8 mouse cellular contexts compared by ENCODE assay signal in the genomic region with DNA sequence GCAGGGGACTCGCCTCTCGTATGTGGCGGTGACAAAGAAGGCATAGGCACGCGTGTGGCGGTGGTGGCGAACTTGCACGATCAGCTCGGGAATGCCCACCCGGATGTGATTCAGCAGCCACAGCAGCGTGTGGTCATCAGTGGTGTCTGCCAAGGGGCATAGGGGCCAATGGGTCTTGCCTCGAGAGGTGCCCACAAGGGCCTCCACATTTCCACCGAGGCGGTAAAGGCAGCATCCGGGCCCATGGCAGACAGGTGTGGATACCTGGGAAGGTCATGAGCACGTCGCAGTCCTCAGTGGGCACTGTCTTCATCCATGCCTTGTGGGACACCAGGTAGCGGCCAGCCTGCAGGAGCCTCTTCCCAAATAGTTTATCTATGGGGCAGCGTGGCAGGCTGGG. TPM values are rescaled to one million over a fixed set of nuclear protein-coding genes. Genes with fewer than 3 reads are reported as not detected.
DNase-seq lines count a peak whose midpoint lies in the region; ATAC-seq and TF ChIP-seq lines count a peak whose summit lies in the region.

No protein-coding gene starts in this region.

- no peak for TF ChIP-seq EP300 in lung, postnatal 0 days (IDR thresholded peaks at IDR 0.05)

- TF ChIP-seq POLR2A in limb, embryonic 14.5 days (IDR thresholded peaks at IDR 0.05; ENCODE audit: borderline replicate concordance, extremely low read depth, insufficient read depth, insufficient read length) = no peak

- H3K36me3 ChIP-seq in lung, embryonic 16.5 days (ENCODE audit: control insufficient read depth, insufficient read depth, low read length) = peaks cover 3% of the 10 kb centered on the region; the same call in 1 of the 2 replicates
- H3K36me3 ChIP-seq in lung, postnatal 0 days (ENCODE audit: insufficient read depth, low read length) = 0 out of 2 replicates have a peak, but pooled peaks cover 3% of the 10 kb centered on the region
- peaks cover 21% of the 10 kb centered on the region for H3K36me3 ChIP-seq in limb, embryonic 14.5 days (ENCODE audit: control insufficient read depth, insufficient read depth, low read length)
- H3K36me3 ChIP-seq in stomach, embryonic 16.5 days (ENCODE audit: control insufficient read depth, insufficient read depth, low read length) = no peaks in the 10 kb centered on the region

- no peak for ATAC-seq in lung, embryonic 16.5 days (ENCODE audit: low read depth)
- no peak for ATAC-seq in lung, postnatal 0 days
- no peak for ATAC-seq in limb, embryonic 14.5 days (ENCODE audit: low FRiP score, low read depth)
- ATAC-seq in stomach, embryonic 16.5 days (ENCODE audit: insufficient read depth, low FRiP score) = no peak
- no peak for ATAC-seq in megakaryocyte-erythroid progenitor cell, adult 5-6 weeks (replicated peaks; ENCODE audit: low FRiP score, low TSS enrichment, poor library complexity, severe bottlenecking)

- peak overlapping the region; percentile 89; the same call in 1 of the 2 replicates for H3K9ac ChIP-seq in lung, embryonic 16.5 days (ENCODE audit: low read length)
- no peak overlapping the region for H3K9ac ChIP-seq in lung, postnatal 0 days (replicated peaks; ENCODE audit: low read depth)
- no peak overlapping the region for H3K9ac ChIP-seq in limb, embryonic 14.5 days (ENCODE audit: low read depth, low read length, severe bottlenecking)
- 0 out of 2 replicates have a peak overlapping the region, but pooled peaks have one; percentile 92 for H3K9ac ChIP-seq in stomach, embryonic 16.5 days (ENCODE audit: low read length)

- peaks cover 16% of the 10 kb centered on the region for H3K4me1 ChIP-seq in lung, embryonic 16.5 days (replicated peaks; ENCODE audit: control insufficient read depth, insufficient read depth, low read length)
- peaks cover 13% of the 10 kb centered on the region for H3K4me1 ChIP-seq in lung, postnatal 0 days (ENCODE audit: insufficient read depth, low read depth, low read length)
- peaks cover 12% of the 10 kb centered on the region for H3K4me1 ChIP-seq in limb, embryonic 14.5 days (ENCODE audit: control insufficient read depth, insufficient read depth, low read length)
- H3K4me1 ChIP-seq in stomach, embryonic 16.5 days (ENCODE audit: control insufficient read depth, insufficient read depth, low read length) = peaks cover 22% of the 10 kb centered on the region

- peak; percentile 58 for DNase-seq in cerebellum, adult 11-12 months
- no peak for DNase-seq in cerebellum, postnatal 14 days
- no peak for DNase-seq in lung, postnatal 0 days (ENCODE audit: low spot score)
- no peak for DNase-seq in limb, embryonic 14.5 days (ENCODE audit: low spot score)
- DNase-seq in layer of hippocampus, postnatal 25 days (ENCODE audit: extremely low spot score in 1 of 2, low spot score in 1 of 2) = no peak

- H3K27me3 ChIP-seq in lung, embryonic 16.5 days (ENCODE audit: control insufficient read depth, insufficient read depth, low read depth, low read length) = no peaks in the 10 kb centered on the region
- H3K27me3 ChIP-seq in lung, postnatal 0 days (replicated peaks; ENCODE audit: insufficient read depth, low read length) = no peaks in the 10 kb centered on the region
- no peaks in the 10 kb centered on the region for H3K27me3 ChIP-seq in limb, embryonic 14.5 days (ENCODE audit: control insufficient read depth, insufficient read depth, low read length)
- no peaks in the 10 kb centered on the region for H3K27me3 ChIP-seq in stomach, embryonic 16.5 days (ENCODE audit: control insufficient read depth, insufficient read depth, low read length)

- H3K9me3 ChIP-seq in lung, embryonic 16.5 days (ENCODE audit: control insufficient read depth, low read length) = no peaks in the 10 kb centered on the region
- no peaks in the 10 kb centered on the region for H3K9me3 ChIP-seq in lung, postnatal 0 days (ENCODE audit: low read length)
- H3K9me3 ChIP-seq in limb, embryonic 14.5 days (ENCODE audit: control insufficient read depth, low read length) = no peaks in the 10 kb centered on the region
- H3K9me3 ChIP-seq in stomach, embryonic 16.5 days (replicated peaks; ENCODE audit: control insufficient read depth, low read length) = no peaks in the 10 kb centered on the region

- WGBS in lung, embryonic 16.5 days = 90% methylated on average over 19 of the region's 19 CpGs
- WGBS in lung, postnatal 0 days = 93% methylated on average over 19 of the region's 19 CpGs
- WGBS in limb, embryonic 14.5 days = 94% methylated on average over 19 of the region's 19 CpGs
- WGBS in stomach, embryonic 16.5 days = 96% methylated on average over 19 of the region's 19 CpGs

- TF ChIP-seq CTCF in lung, postnatal 0 days (IDR thresholded peaks at IDR 0.05) = no peak

- peak overlapping the region; percentile 80; the same call in 1 of the 2 replicates for H3K4me3 ChIP-seq in lung, embryonic 16.5 days (ENCODE audit: low read length)
- H3K4me3 ChIP-seq in lung, postnatal 0 days (ENCODE audit: low read depth, low read length) = no peak overlapping the region
- peak overlapping the region; percentile 77 for H3K4me3 ChIP-seq in limb, embryonic 14.5 days (replicated peaks; ENCODE audit: low read length)
- no peak overlapping the region for H3K4me3 ChIP-seq in stomach, embryonic 16.5 days (replicated peaks; ENCODE audit: low read length)

- no peak overlapping the region for H3K27ac ChIP-seq in lung, embryonic 16.5 days (ENCODE audit: low read length)
- H3K27ac ChIP-seq in lung, postnatal 0 days (ENCODE audit: low read length) = no peak overlapping the region
- H3K27ac ChIP-seq in limb, embryonic 14.5 days (replicated peaks; ENCODE audit: low read depth, low read length) = no peak overlapping the region
- H3K27ac ChIP-seq in stomach, embryonic 16.5 days (ENCODE audit: low read length) = no peak overlapping the region

- peak overlapping the region; percentile 82 for H3K4me2 ChIP-seq in lung, embryonic 16.5 days (ENCODE audit: low read depth, low read length)
- H3K4me2 ChIP-seq in lung, postnatal 0 days (replicated peaks; ENCODE audit: low read depth, low read length) = no peak overlapping the region
- peak overlapping the region; percentile 84; the same call in 1 of the 2 replicates for H3K4me2 ChIP-seq in limb, embryonic 14.5 days (replicated peaks; ENCODE audit: low read depth, low read length, severe bottlenecking)
- peak overlapping the region; percentile 89; the same call in 1 of the 2 replicates for H3K4me2 ChIP-seq in stomach, embryonic 16.5 days (ENCODE audit: low read depth, low read length)

RNA-seq across cellular contexts. Expression of a gene that starts 1.0 kb away (rescaled TPM):
- polyA plus RNA-seq in lung, embryonic 16.5 days (2015; fragmentation: Nextera tagmentation; extraction: Ambion mirVana) = 0.79 and 1.0 TPM in 2 replicates
- polyA plus RNA-seq in lung, postnatal 0 days (2015; fragmentation: Nextera tagmentation; extraction: Ambion mirVana) = 1.1 and 1.2 TPM in 2 replicates
- 37.2 and 43.3 TPM in 2 replicates for polyA plus RNA-seq in limb, embryonic 14.5 days (2012; rRNA removed)
- polyA plus RNA-seq in limb, embryonic 14.5 days (2014; fragmentation: Nextera tagmentation; extraction: Ambion mirVana) = 1.8 and 3.0 TPM in 2 replicates
- 0.26 and 0.27 TPM in 2 replicates for polyA plus RNA-seq in stomach, embryonic 16.5 days (2015; fragmentation: Nextera tagmentation; extraction: Ambion mirVana)
- total RNA-seq in layer of hippocampus, postnatal 25 days (2021) = 10 to 100 TPM; 53.5 to 58.0 TPM
- total RNA-seq in megakaryocyte-erythroid progenitor cell, adult 5-6 weeks (2014; fragmentation: Nextera tagmentation) = 2.4 and 4.5 TPM in 2 replicates
- total RNA-seq in megakaryocyte-erythroid progenitor cell, adult 5-6 weeks (2017) = 2.3 and 3.4 TPM in 2 replicates

RNA-seq across cellular contexts. Expression of a gene that starts 3.2 kb away (rescaled TPM):
- 16.1 and 17.4 TPM in 2 replicates for polyA plus RNA-seq in lung, embryonic 16.5 days (2015; fragmentation: Nextera tagmentation; extraction: Ambion mirVana)
- 10.6 and 11.6 TPM in 2 replicates for polyA plus RNA-seq in lung, postnatal 0 days (2015; fragmentation: Nextera tagmentation; extraction: Ambion mirVana)
- polyA plus RNA-seq in limb, embryonic 14.5 days (2012; rRNA removed) = 41.6 and 59.5 TPM in 2 replicates
- polyA plus RNA-seq in limb, embryonic 14.5 days (2014; fragmentation: Nextera tagmentation; extraction: Ambion mirVana) = 5.9 and 6.8 TPM in 2 replicates
- 11.0 and 14.8 TPM in 2 replicates for polyA plus RNA-seq in stomach, embryonic 16.5 days (2015; fragmentation: Nextera tagmentation; extraction: Ambion mirVana)
- 10 to 100 TPM; 28.4 to 36.4 TPM for total RNA-seq in layer of hippocampus, postnatal 25 days (2021)
- 15.1 and 20.3 TPM in 2 replicates for total RNA-seq in megakaryocyte-erythroid progenitor cell, adult 5-6 weeks (2014; fragmentation: Nextera tagmentation)
- total RNA-seq in megakaryocyte-erythroid progenitor cell, adult 5-6 weeks (2017) = 18.7 and 32.1 TPM in 2 replicates

RNA-seq across cellular contexts. Expression of a gene that starts 15.7 kb away (rescaled TPM):
- 91.9 and 96.3 TPM in 2 replicates for polyA plus RNA-seq in lung, embryonic 16.5 days (2015; fragmentation: Nextera tagmentation; extraction: Ambion mirVana)
- polyA plus RNA-seq in lung, postnatal 0 days (2015; fragmentation: Nextera tagmentation; extraction: Ambion mirVana) = 73.7 and 78.6 TPM in 2 replicates
- polyA plus RNA-seq in limb, embryonic 14.5 days (2012; rRNA removed) = 101 and 127 TPM in 2 replicates
- 94.6 and 99.6 TPM in 2 replicates for polyA plus RNA-seq in limb, embryonic 14.5 days (2014; fragmentation: Nextera tagmentation; extraction: Ambion mirVana)
- polyA plus RNA-seq in stomach, embryonic 16.5 days (2015; fragmentation: Nextera tagmentation; extraction: Ambion mirVana) = 87.1 and 89.1 TPM in 2 replicates
- 10 to 100 TPM; 95.6 to 97.2 TPM for total RNA-seq in layer of hippocampus, postnatal 25 days (2021)
- 31.4 and 47.5 TPM in 2 replicates for total RNA-seq in megakaryocyte-erythroid progenitor cell, adult 5-6 weeks (2014; fragmentation: Nextera tagmentation)
- 13.3 and 19.6 TPM in 2 replicates for total RNA-seq in megakaryocyte-erythroid progenitor cell, adult 5-6 weeks (2017)

RNA-seq across cellular contexts. Expression of a gene that starts 20.0 kb away (rescaled TPM):
- polyA plus RNA-seq in lung, embryonic 16.5 days (2015; fragmentation: Nextera tagmentation; extraction: Ambion mirVana) = 136 and 151 TPM in 2 replicates
- polyA plus RNA-seq in lung, postnatal 0 days (2015; fragmentation: Nextera tagmentation; extraction: Ambion mirVana) = 137 and 146 TPM in 2 replicates
- polyA plus RNA-seq in limb, embryonic 14.5 days (2012; rRNA removed) = 62.3 and 70.6 TPM in 2 replicates
- 121 and 130 TPM in 2 replicates for polyA plus RNA-seq in limb, embryonic 14.5 days (2014; fragmentation: Nextera tagmentation; extraction: Ambion mirVana)
- 126 and 148 TPM in 2 replicates for polyA plus RNA-seq in stomach, embryonic 16.5 days (2015; fragmentation: Nextera tagmentation; extraction: Ambion mirVana)
- total RNA-seq in layer of hippocampus, postnatal 25 days (2021) = 10 to 100 TPM; 49.9 to 54.7 TPM
- 82.3 and 120 TPM in 2 replicates for total RNA-seq in megakaryocyte-erythroid progenitor cell, adult 5-6 weeks (2014; fragmentation: Nextera tagmentation)
- 46.7 and 63.4 TPM in 2 replicates for total RNA-seq in megakaryocyte-erythroid progenitor cell, adult 5-6 weeks (2017)

RNA-seq across cellular contexts. Expression of a gene that starts 21.3 kb away (rescaled TPM):
- 36.7 and 37.8 TPM in 2 replicates for polyA plus RNA-seq in lung, embryonic 16.5 days (2015; fragmentation: Nextera tagmentation; extraction: Ambion mirVana)
- 23.8 and 27.6 TPM in 2 replicates for polyA plus RNA-seq in lung, postnatal 0 days (2015; fragmentation: Nextera tagmentation; extraction: Ambion mirVana)
- polyA plus RNA-seq in limb, embryonic 14.5 days (2012; rRNA removed) = 72.6 and 88.1 TPM in 2 replicates
- 48.6 and 57.1 TPM in 2 replicates for polyA plus RNA-seq in limb, embryonic 14.5 days (2014; fragmentation: Nextera tagmentation; extraction: Ambion mirVana)
- 23.5 and 27.5 TPM in 2 replicates for polyA plus RNA-seq in stomach, embryonic 16.5 days (2015; fragmentation: Nextera tagmentation; extraction: Ambion mirVana)
- 100 to 1,000 TPM; 235 to 284 TPM for total RNA-seq in layer of hippocampus, postnatal 25 days (2021)
- total RNA-seq in megakaryocyte-erythroid progenitor cell, adult 5-6 weeks (2014; fragmentation: Nextera tagmentation) = 5.3 and 7.1 TPM in 2 replicates
- total RNA-seq in megakaryocyte-erythroid progenitor cell, adult 5-6 weeks (2017) = 4.7 and 6.3 TPM in 2 replicates

Comparison
In these comparisons a context has a peak if more than half of its experiments do, and no peak if none do; other contexts are left out.
1. H3K4me3 ChIP-seq: peak in lung, embryonic 16.5 days (single experiment) and limb, embryonic 14.5 days (single experiment); none in lung, postnatal 0 days (single experiment) and stomach, embryonic 16.5 days (single experiment).
2. H3K9ac ChIP-seq: peak in lung, embryonic 16.5 days (single experiment) and stomach, embryonic 16.5 days (single experiment); none in lung, postnatal 0 days (single experiment) and limb, embryonic 14.5 days (single experiment).